Mouse (Mus musculus) layer of hippocampus, adult 9-11 months (tissue): Measurements from ENCODE around the gene Ror2.
A peak's percentile ranks its signal among the peaks of the same experiment; 100 is the strongest.
"Not testable (repeated sequence)": the region's sequence is repeated elsewhere in the genome, so short reads cannot be mapped to it uniquely, and the experiment has no call there.

Experiments
- DNase-seq: peaks from one replicate; pipeline ENCODE4 v3.0.0; 2022

Ror2 gene

DNA sequence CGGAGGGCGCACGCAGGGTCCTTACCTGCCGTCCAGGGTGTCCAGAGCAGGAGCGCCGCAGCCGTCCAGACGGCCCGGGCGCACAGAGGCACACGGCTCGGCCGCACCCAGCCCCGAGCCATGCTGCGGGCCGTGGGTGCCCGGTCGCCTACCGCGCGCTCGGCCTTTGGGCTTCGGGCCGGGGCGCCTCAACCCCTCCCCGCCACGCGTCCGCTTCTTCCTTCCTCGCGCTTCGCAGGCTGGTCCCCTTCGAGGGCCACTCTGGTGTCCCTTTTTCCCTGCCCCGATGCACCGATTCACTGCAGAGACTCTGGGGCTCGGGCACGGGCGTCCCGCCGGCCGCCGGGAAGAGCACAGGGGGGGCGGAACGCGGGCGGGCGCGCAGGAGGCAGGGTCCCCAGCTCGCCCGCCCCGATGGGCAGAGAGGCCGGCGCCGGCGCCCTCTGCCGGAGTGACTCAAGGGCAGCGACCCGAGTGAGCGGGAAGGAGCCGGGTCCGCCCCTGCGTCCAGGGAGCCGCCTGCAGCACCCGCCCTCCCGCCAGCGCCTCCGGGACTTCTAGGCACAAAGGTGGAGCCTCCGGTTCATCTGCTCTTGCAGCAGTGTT, at the start of gene Ror2:
Ror2 (minus strand) TSS at position 369 of the 606 bp plus-strand sequence.
- no peak for DNase-seq

DNA sequence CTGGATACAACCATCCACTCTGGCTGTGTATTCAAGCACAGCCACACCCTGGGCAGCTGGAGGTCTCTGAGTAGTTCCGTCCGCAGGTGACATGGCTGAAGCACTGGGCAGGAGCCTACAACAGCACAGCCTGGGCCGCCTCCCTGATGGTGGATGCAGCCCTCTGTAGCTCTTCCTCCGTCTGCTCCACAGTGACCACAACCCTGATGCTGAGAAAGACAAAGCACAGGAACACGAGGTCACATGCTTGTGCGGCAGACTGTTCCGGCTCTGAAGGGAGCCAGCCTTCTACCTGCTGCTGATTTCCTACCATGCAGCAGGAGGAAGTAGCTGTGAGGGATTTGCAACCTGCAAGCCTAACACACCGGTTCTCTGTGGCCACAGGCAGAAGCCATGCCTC, 47.8 kb upstream of the Ror2 start:
- DNase-seq: no peak

DNA sequence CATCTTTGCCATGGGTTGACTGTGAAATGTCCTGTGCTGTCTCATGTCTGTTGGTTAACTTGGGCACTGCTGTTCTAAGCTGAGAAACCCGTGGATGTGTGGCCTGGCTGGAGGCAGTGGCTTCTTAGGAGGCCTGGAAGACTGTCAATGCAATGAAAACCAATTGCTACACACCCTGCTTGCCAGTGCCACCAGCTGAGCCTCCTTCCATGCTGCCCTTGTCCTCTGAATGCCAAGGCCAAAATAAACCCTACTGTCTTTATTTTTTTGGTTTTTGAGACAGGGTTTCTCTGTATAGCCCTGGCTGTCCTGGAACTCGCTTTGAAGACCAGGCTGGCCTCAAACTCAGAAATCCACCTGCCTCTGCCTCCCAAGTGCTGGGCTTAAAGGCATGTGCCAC, 44.3 kb upstream of the Ror2 start:
- no peak for DNase-seq

DNA sequence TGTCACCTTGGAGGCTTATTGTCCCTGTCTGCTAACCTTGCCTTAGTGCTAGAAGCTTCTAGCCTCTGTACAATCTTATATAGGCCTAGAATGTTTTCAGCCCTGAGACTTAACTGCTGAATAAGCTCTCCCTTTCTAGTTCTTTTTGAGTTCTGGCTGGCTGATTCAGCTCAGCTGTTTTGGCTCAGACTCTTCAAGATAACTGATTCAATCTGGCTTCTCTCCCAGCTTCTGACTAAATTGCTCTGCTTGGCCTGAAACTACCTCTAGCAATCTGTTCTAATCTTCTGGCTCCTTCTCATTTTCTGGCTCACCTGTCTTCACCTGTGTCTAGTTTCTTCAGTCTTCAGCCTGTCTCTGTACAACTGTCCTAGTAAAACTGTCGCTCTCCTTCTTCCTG, 39.6 kb upstream of the Ror2 start:
- DNase-seq: no peak

DNA sequence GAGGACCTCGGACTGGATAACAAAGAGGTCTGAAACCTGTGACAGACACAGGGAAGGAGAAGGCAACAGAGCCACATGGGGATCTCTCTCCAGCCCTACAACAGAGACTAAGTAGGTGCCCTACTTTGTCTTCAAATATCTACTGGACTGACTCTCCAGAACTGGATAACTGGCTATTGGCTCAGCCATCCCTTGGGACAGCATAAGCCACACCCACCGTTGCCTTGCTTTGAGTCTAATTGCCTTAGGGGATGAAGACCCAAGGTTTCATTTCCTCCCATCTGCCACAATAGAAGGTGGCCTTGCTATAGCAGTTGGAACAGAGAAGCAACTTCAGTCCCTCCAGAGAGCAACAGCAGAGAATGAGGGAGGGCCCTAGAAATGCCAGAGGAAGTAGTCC, 37.7 kb upstream of the Ror2 start:
- no peak for DNase-seq

DNA sequence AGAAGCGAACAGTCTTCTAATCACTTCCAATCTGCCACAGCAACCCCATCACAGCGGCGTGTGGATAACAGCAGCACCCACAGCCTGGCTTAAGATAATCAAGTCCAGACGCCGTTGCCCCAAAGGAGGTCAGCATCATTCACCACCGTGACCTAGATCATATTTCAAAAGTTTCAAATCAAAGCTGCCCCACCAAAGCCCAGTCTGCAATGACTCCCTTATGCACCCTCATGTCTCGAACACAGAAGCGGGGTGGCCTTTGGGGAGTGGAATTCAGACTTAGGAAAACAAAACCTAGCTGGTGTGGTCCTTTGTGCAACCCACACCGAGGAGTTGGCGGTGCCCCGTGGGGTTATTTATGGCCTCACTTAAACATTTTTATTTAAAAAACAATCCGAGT, 35.0 kb upstream of the Ror2 start:
- DNase-seq: no peak

DNA sequence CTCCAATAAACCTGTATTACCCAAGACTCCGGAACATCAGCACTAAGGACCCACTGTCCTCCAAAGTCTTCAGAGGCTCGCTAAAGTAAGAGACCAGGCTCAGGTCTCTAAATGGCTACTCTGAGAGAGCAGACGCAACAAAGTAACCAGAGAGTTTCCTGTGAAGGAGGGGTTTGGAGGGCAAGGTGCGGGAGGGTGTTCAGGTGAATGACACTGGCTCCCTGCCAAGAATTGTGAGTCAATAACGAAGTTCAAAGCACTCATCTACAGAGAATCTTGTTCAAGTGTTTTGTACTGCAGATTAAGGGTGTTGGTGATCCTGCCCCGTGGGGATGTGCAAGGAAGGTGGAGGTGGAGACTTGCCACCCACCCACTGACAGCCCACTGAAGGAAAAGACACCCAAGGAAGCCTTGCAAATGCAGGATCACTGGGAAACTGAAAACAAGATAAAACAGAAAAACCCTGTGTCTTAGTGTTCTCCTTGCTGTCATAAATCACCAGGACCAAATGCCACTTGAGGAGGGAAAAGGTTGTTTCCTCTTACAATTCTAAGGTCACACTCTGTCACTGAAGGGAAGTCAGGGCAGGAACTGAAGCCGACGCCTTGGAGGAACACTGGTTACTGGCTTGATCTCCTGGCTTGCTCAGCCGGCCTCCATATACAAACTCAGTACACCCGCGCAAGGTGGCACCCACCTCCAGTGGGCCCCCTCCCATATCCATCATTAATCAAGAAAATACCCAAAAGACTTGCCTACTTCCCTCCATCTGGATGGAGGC, 30.8 kb upstream of the Ror2 start:
- no peak for DNase-seq

DNA sequence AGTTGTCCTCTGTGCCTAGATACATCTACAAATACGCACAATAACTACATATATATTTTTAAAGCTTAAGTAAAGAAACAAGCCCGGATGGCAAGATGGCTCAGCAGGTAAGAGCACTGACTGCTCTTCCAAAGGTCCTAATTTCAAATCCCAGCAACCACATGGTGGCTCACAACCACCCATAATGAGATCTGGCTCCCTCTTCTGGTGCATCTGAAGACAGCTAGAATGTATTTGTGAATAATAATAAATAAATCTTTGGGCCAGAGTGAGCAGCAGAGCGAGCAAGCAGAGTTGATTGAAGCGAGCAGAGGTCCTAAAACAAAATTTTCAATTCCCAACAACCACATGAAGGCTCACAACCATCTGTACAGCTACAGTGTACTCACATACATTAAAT, 29.8 kb upstream of the Ror2 start:
- DNase-seq: not testable (repeated sequence)

DNA sequence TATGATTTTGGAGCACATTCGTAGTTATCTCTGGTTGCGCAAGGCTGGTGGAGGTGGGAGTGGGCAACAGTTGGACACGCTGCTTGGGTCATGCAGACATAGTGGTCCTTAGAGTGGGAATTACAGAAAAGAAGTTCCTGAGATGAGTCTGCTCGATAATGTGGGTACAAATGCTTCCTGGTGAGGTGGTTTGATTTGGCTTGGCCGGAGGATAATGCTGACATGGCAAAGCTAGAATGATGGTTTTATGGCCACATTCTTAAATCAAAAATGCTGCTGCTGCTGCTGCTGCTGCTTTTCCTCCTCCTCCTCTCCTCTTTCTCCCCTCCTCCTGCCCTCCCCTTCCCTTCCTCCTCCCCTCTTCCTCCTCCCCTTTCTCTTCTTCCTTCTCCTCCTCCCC, 24.5 kb upstream of the Ror2 start:
- no peak for DNase-seq

DNA sequence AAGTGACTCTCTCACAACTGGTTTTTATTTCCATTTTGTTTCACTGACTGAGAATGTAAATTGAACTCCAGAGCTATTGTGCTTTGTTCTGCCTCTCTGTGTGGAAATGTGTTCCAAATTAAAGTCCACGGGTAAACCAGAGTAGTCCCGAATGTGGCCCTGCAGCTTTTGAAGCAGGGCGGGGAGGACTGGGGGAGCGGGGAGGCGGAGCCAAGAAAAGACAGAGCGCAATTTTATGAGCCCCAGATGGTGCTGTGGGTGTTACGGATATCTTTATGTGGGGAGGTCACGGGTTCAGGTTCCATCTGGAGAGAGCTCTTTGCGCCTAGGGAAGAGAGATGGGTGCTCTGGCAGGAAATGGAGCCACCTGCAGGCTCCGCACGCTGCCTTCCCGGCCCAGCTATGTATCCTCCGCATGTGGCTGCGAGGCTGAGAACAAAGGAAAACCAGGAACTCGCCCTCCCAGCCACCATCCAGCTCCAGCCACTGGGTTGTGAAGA, 23.8 kb upstream of the Ror2 start:
- peak; percentile 52 for DNase-seq

DNA sequence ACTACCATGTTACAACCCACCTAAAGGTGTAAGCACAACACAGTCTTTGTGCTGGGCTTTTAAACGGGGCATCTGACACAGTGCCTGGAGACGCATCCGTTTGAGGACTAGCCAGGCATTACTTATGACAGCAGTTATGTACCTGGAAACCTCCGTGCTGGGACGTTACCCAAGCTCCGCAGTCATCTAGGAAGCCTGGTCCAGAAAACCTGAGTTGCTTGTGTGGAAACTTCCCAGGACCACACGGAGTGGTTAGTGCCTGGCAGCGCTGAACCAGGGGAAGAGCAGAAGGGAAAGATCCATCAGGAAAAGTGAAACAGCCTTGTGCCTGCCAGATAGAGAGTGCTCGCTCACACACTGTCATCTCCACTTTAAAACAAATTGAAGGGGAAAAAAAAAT, 23.2 kb upstream of the Ror2 start:
- DNase-seq: no peak

DNA sequence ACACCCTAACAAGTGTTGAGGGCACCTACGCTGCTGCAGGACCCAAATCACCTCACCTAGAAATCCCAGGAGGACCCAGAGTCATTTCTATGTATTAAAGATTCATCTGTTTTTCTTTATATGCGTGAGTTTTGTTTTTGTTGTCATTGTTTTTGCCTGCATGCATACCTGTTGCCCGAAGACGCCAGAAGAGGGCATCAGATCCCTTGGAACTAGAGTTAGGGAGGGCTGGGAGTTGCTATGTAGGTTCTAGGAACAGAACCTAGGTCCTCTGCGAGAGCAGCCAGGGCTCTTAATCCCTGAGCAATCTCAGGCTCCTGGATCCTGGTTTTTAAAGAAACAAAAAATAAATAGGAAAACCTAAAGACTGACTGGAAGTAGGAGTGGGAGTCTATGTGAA, 20.9 kb upstream of the Ror2 start:
- no peak for DNase-seq

DNA sequence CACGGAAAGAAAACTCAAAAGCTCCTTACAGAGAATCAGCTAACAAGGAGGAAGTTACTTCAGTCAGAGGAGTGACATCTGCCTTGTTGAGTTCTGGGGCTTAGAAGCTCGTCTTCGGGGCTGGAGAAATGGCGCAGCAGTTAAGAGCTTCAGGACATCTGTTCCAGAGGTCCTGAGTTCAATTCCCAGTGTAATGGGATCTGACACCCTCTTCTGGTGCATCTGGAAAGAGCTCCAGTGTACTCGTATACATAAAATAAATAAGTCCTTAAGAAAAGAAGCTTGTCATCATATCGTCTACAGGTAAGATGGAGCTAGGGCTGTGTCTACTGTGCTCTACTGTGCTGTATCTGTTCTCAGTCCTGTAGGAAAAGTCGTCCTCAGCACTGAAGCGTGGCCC, 19.3 kb upstream of the Ror2 start:
- DNase-seq: no peak

DNA sequence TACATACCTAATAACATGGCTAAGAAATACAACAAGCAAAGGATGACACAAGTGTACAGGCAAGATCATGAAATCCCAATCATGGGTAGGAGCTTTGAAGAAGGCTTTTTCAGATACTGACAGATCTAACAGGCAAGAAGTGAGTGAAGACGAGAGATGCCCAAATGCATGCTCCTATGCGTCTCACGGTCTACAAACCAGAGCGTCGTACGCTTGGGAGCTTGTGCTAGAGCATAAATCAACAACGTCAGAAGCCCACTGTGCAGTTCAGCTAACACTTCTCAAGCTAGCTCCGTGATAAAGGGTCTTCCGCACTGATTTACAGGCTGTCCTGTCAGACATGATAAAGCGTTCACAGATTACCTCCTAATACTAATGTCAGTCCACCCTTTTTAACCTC, 16.8 kb upstream of the Ror2 start:
- no peak for DNase-seq

DNA sequence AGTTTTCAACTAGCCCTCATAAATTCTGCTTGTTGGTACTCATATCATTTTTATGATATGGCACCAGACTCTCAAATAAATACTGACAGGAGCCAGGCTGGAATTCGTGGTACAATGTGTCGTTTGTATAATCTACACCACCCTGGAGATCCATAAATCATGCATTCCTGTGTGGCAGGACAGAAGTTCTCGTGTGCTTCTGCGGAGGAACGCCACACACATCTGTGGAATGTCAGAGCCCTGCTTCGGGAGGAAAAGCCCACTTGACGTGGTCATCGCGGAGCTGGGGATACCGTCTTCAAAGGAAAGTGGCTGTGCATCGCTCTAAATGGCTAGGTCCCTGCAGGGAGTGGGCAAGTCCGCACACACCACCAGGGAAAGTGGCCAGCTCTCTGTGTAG, 7.1 kb upstream of the Ror2 start:
- no peak for DNase-seq

DNA sequence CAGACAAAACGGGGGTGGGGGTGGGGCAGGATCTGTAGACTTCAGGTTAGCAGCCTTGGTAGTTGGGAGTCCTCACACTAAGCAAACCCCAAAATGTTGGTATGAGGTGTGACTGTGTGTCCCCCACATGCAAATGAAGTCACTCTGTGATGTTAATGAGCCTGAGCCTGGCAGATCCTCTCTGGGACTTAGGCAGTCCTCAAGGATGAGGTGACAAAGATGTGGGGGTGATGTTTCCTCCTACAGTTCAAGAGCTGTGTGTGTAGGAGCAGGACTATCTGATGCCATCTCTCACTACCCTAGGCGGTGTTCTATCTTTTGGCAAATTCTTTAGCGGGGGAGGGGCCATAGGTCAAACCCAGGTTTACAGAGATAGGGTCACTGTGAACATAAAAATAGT, 6.3 kb upstream of the Ror2 start:
- no peak for DNase-seq

DNA sequence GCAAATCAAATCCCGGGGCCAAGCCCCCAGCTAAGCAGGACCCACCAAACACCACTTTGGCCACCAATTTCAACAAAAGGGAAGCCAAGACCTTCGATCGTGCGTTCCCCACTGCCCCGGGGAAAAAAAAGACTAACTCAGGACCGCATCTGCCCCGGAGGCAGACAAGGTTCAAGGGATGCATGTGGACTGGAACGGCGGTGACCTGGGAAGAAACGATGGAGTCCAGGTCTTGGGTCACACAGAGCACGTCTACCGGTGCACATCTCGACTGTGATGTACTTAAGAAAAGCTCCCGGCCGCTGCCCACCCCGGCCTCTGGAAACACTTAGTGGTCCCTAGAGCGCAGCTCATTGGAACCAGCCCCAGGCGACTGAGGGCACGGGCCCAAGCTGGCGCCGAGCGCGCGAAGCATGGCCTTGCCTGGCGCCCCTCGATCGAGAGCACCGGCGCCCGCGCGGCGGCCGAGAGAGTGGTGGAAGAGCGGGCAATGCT, 616 bp downstream of the Ror2 start:
- DNase-seq: no peak

DNA sequence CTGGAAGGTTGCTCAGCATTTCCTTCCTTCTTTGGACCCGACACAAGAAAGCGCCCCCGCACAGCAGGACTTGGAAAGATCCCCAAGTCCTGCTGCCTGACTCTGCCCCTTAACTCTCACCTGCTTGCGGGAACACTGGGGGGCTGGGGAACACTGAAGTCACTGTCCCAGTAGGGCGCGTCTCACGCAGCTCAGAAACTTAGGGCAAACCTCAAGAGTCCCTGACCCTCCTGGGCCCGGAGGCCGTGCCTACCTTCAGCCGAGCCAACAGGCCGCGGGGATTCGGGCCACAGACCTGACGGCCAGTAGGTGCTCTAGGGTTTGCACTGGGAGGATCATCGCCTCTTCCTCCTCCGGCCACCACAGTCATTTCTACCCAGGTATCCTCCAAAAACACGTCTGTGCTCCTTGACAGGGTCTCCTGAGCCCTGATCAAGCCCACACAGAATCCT, 1.2 kb downstream of the Ror2 start:
- DNase-seq: no peak

DNA sequence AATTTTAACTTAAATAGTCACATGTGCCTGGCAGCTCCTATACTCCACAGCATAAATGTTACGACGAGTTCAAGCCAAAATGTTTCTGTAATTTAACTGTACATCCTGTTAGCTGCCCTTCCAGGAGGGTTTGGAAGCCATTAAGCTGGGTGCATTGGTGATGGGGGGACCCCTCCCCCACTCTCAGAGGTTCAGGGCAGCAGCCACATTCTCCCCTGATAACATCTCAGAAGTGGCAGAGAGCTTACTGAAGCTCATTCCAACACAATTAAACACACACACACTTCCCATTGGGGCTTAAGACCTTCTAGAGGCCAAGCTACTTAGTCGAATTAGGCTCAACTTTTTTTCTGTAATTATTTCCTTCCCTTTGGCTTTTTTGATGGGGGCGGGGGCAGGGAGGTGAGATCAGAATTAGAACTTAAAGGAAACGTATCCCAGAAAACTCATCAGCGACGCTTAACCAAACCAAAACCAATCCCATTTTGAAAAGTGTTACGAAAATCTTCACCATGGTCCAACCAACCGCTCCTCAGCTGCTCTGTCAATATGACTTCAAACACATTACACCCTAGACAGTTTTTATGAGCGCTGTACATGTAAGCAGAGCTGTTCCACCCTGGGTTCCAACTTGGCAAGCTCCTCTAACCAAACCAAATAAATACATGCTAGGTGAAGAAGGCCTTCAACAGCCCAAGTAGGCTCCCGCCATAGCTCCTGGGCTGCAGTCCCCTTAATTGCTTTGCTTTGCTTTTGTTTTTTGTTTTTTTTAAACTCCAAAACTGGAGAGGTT, 4.1 kb downstream of the Ror2 start:
- no peak for DNase-seq

DNA sequence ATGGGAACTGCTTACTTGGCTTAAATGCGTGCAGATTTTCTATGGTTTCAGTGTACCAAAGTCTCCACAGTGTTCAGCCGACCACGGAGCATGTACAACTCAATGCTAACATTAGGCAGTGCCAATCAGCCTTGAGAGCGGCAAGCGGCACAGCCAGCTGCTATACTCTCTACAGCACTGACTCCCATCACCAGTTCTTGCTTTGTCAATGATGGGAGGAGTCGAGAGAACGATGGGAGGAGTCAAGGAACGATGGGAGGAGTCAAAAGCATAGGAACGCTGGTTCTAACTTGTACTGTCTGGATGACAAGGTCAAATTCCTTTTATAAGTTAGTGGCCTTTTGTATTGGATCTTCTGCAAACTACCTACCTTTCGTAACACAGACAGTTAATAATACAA, 7.0 kb downstream of the Ror2 start:
- DNase-seq: no peak

DNA sequence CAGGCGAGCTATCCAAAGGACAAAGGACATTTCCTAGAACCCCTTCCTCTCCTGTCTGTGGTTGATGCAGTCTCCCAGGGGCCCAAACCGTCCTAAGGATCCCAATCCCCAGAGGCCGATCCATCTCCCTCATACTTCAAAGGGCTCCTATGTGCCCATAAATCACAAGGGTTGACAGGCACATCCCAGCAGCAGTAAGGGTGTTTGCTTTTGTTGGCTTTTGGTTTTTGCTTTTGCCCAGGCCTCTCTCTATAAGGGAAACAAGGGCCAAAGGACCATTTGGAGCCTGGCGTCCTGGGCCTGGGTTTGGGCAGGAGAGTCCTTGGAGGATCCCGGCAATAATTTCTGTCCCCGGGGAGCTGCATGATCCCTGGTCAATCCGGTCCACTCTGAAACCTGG, 9.5 kb downstream of the Ror2 start:
- DNase-seq: no peak

DNA sequence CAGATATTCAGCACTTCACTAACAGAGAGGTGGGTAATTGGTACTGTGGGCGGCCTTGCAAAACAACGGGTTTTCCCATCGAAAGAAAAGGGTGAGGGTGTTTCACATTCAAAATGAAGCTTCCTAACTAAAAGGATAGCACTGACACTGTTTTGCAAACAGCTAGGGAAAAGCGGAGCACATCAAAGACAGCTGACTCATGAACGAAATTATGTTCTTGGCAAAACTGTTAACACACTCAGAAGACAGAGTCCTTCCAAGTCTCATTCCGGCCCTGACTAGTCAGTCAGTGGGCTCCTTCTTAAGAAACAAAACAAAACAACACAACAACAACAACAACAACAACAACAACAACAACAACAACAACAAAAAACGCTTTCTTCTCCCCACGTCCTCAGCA, 10.1 kb downstream of the Ror2 start:
- DNase-seq: no peak

DNA sequence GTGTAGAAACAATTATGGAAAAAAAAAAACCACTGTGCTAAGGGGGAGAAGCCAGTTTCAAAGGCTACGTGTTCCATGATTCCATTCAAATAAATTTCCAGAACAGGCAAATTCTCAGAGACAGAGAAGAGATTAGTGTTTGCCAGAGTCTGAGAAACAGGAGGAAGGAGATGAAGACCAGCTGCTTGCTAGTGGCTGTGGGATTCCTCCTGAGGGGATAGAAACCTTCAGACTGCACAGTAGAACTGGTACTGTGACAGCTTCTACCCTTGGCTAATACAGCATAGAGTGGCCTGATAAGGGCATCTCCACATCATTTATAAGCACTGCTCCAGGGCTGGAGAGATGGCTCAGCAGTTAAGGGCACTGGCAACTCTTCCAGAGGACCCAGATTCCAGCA, 11.2 kb downstream of the Ror2 start:
- no peak for DNase-seq

DNA sequence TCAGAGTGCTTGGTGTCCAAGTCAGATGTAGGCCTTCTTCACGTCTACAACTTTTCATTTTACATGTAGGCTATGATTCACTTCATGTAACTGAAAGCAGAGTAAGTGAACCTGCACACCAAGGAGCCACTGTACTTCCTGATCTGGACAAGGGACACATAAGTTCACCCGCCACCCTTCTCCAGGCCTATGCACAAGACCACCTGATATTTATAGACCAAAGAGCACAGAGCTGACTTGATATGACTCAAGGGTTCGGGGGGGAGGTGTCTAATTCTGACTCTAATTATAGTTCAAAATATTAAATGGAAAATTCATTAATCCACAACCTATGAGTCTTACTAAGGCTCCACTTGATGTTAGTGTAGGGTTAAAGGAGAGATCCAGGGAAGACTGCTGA, 14.3 kb downstream of the Ror2 start:
- DNase-seq: no peak
